In the genomic region with DNA sequence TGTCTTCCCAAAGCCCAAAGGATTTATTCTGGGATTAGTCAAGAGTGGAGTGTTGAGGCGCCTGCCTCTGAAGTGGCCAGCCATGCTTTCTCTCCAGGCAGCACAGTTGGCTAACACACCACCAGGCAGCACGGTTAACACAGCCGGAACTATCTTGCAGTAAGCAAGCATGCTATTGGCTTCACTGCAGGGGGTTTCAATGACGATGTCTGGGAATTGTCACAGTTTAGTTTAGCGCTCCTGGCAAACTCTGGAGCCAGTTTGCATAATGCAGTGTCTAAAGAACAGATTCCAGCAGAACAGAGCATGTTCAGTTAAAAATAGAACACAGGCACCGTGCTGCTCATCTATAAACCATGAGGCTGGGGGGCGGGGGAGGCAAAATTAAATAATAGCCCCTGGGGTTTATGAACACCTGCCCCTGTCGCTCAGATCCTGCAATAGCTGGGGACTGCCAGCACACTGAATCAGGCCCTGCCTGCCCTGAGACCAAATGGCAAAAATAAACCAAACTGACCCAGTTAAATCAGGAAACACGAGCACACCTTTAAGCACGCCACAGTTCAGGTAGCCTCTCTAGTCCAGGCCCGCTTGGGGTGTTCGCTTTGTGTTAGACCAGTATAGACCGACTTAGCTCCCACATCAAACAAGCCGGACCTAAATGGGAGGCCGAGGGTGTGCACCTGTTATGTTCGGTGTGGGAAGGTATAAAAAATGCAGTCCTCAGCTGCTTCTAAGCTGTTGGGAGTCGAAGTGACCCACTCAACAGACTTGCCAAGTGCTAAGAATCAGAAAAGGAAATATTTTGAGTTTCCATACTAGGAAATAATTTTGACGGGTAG, we compare ENCODE assay signal across 9 mouse cellular contexts. TPM values are rescaled to one million over a fixed set of nuclear protein-coding genes. Genes with fewer than 3 reads are reported as not detected.
A peak's percentile ranks its signal among the peaks of the same experiment; 100 is the strongest.
DNase-seq lines count a peak whose midpoint lies in the region; ATAC-seq and TF ChIP-seq lines count a peak whose summit lies in the region.
"Had no signal": no experiment of that assay in that cellular context is flagged by ENCODE, and none has a peak within 500 bp of the region (broad histone marks: within the 10 kb centered on the region; RNA-seq: fewer than 3 reads in every experiment).

No protein-coding gene starts in this region.

- no peaks in the 10 kb centered on the region for H3K27me3 ChIP-seq in lung, embryonic 14.5 days (ENCODE audit: insufficient read depth, low read length)
- peaks cover 17% of the 10 kb centered on the region for H3K27me3 ChIP-seq in heart, embryonic 12.5 days (replicated peaks)
- no peaks in the 10 kb centered on the region for H3K27me3 ChIP-seq in neural tube, embryonic 14.5 days (ENCODE audit: control insufficient read depth, insufficient read depth, low read length)
- H3K27me3 ChIP-seq: liver, embryonic 15.5 days had no signal

- H3K4me1 ChIP-seq in lung, embryonic 14.5 days (ENCODE audit: insufficient read depth): no peaks in the 10 kb centered on the region
- H3K4me1 ChIP-seq in heart, embryonic 12.5 days (replicated peaks): peaks cover 11% of the 10 kb centered on the region
- H3K4me1 ChIP-seq in neural tube, embryonic 14.5 days (ENCODE audit: control insufficient read depth, insufficient read depth, low read length): peaks cover 8% of the 10 kb centered on the region; the same call in 1 of the 2 replicates

- peak; percentile 27 for DNase-seq in lung, embryonic 14.5 days
- DNase-seq in lung, postnatal 25 days (ENCODE audit: low spot score): no peak
- DNase-seq in cerebellum, postnatal 36 days: peak; percentile 45
- peak; percentile 37 to 41 for DNase-seq in layer of hippocampus, postnatal 36 days
- no peak for DNase-seq in thymus, postnatal 36 days
- DNase-seq in liver: no peak

- H3K27ac ChIP-seq in lung, embryonic 14.5 days (ENCODE audit: low read depth): no peak overlapping the region
- peak overlapping the region; percentile 65 for H3K27ac ChIP-seq in heart, embryonic 12.5 days (ENCODE audit: poor library complexity, severe bottlenecking)
- peak overlapping the region; percentile 34; the same call in 1 of the 2 replicates for H3K27ac ChIP-seq in neural tube, embryonic 14.5 days (ENCODE audit: low read depth, low read length)
- H3K27ac ChIP-seq: liver, embryonic 15.5 days had no signal

- WGBS in lung, embryonic 14.5 days: 59% methylated on average over 18 of the region's 18 CpGs
- WGBS in heart, embryonic 12.5 days: 54% methylated on average over 18 of the region's 18 CpGs
- 47% methylated on average over 18 of the region's 18 CpGs for WGBS in neural tube, embryonic 14.5 days

- 0 out of 2 replicates have a peak, but pooled peaks have one; percentile 19 for ATAC-seq in lung, embryonic 14.5 days (ENCODE audit: insufficient read depth)
- no peak for ATAC-seq in heart, embryonic 12.5 days (ENCODE audit: insufficient number of reproducible peaks, low FRiP score)
- peak; percentile 79 for ATAC-seq in neural tube, embryonic 14.5 days (ENCODE audit: low read depth)

- H3K4me3 ChIP-seq in lung, embryonic 14.5 days (ENCODE audit: low read depth, low read length): no peak overlapping the region
- H3K4me3 ChIP-seq in heart, embryonic 12.5 days: no peak overlapping the region
- H3K4me3 ChIP-seq in neural tube, embryonic 14.5 days (ENCODE audit: low read depth, low read length): no peak overlapping the region
- H3K4me3 ChIP-seq: liver, embryonic 15.5 days had no signal

- no peak for TF ChIP-seq CTCF in lung, embryonic 14.5 days (IDR thresholded peaks at IDR 0.05; ENCODE audit: low read depth)

- H3K36me3 ChIP-seq in lung, embryonic 14.5 days (ENCODE audit: insufficient read depth): no peaks in the 10 kb centered on the region
- H3K36me3 ChIP-seq in heart, embryonic 12.5 days: no peaks in the 10 kb centered on the region
- no peaks in the 10 kb centered on the region for H3K36me3 ChIP-seq in neural tube, embryonic 14.5 days (ENCODE audit: control insufficient read depth, insufficient read depth, low read length)
- H3K36me3 ChIP-seq: liver, embryonic 15.5 days had no signal

- H3K4me2 ChIP-seq in lung, embryonic 14.5 days: no peak overlapping the region
- H3K4me2 ChIP-seq in heart, embryonic 12.5 days: peak overlapping the region; percentile 39
- H3K4me2 ChIP-seq in neural tube, embryonic 14.5 days (ENCODE audit: low read depth, low read length): peak overlapping the region; percentile 18
- H3K4me2 ChIP-seq: liver, embryonic 15.5 days had no signal

- no peaks in the 10 kb centered on the region for H3K9me3 ChIP-seq in lung, embryonic 14.5 days (ENCODE audit: low read depth, low read length)
- peaks cover 8% of the 10 kb centered on the region; the same call in 1 of the 2 replicates for H3K9me3 ChIP-seq in heart, embryonic 12.5 days (replicated peaks)
- H3K9me3 ChIP-seq in neural tube, embryonic 14.5 days (ENCODE audit: control insufficient read depth, low read length): no peaks in the 10 kb centered on the region
- H3K9me3 ChIP-seq: liver, embryonic 15.5 days had no signal

- H3K9ac ChIP-seq in lung, embryonic 14.5 days: no peak overlapping the region
- H3K9ac ChIP-seq in heart, embryonic 12.5 days: no peak overlapping the region
- H3K9ac ChIP-seq in neural tube, embryonic 14.5 days (replicated peaks; ENCODE audit: low read depth, low read length): 0 out of 2 replicates have a peak overlapping the region, but pooled peaks have one; percentile 7
- H3K9ac ChIP-seq: liver, embryonic 15.5 days had no signal

RNA-seq across cellular contexts. Expression of gene Sypl, which starts 27.1 kb away (rescaled TPM):
- 133 and 139 TPM in 2 replicates for polyA plus RNA-seq in lung, embryonic 14.5 days (2014; fragmentation: Nextera tagmentation; extraction: Ambion mirVana)
- polyA plus RNA-seq in heart, embryonic 12.5 days (2016; fragmentation: Nextera tagmentation; extraction: Ambion mirVana): 95.8 and 98.8 TPM in 2 replicates
- total RNA-seq in layer of hippocampus, postnatal 36 days (2021): 10 to 100 TPM; 42.3 to 43.2 TPM
- polyA plus RNA-seq in neural tube, embryonic 14.5 days (2014; fragmentation: Nextera tagmentation; extraction: Ambion mirVana): 38.7 and 48.0 TPM in 2 replicates

Comparison
In these comparisons a context has a peak if more than half of its experiments do, and no peak if none do; other contexts are left out.
1. DNase-seq: peak in lung, embryonic 14.5 days (single experiment), cerebellum, postnatal 36 days (2 of 2) and layer of hippocampus, postnatal 36 days (2 of 2); none in lung, postnatal 25 days (single experiment), thymus, postnatal 36 days (0 of 2) and liver (single experiment).